Mouse (Mus musculus): ENCODE data around the gene Timp2.

- TF ChIP-seq CTCF (IDR thresholded peaks at IDR 0.05; ENCODE audit: low read depth, low read length), result no peak
- TF ChIP-seq GATA2 (IDR thresholded peaks at IDR 0.05; ENCODE audit: borderline replicate concordance, low read depth, low read length), result no peak
- no peak for TF ChIP-seq GATA1 (IDR thresholded peaks at IDR 0.05; ENCODE audit: borderline replicate concordance, low read length)
- TF ChIP-seq POLR2AphosphoS5 (IDR thresholded peaks at IDR 0.05; ENCODE audit: insufficient replicate concordance, low read depth, low read length), result no peak
- no peak for TF ChIP-seq TAL1 (conservative IDR thresholded peaks at IDR 0.05; ENCODE audit: low read depth, low read length)
Measured at GRCm38 (mm10) chr11:118347391-118347790, 8.1 kb downstream of the Timp2 start.

Measured in G1E (cell line).